Mouse (Mus musculus) adrenal gland, adult 2 months (tissue): ENCODE measurements around the gene Tube1. TPM values are rescaled to one million over a fixed set of nuclear protein-coding genes. Genes with fewer than 3 reads are reported as not detected.

Source experiments
- DNase-seq: peaks from one replicate; pipeline ENCODE4 v3.0.0; 2021
- long read RNA-seq: library from polyadenylated mRNA; stranded (forward); transcript quantifications from one replicate; pipeline ENCODE4 v2.0.0, GENCODE M21; 2021
- polyA plus RNA-seq: library from polyadenylated mRNA; depleted of rRNA; stranded (reverse); fragments of >200 nt; gene quantifications from 2 replicates; pipeline ENCODE4 v1.2.3, GENCODE M21; 2012; rRNA removed
- total RNA-seq, 2 experiments: library from RNA; stranded (reverse); gene quantifications; 2 replicates each; pipeline ENCODE4 v1.2.3; 2021

Gene Tube1
- total RNA-seq (1 to 10 TPM in 1 of 2 experiments, under 1 TPM in 1; 0.72 to 1.0 TPM), polyA plus RNA-seq (0.30 and 1.2 TPM in 2 replicates)
- long read RNA-seq, partial matches to known transcripts, result 0 of 1 reads
- long read RNA-seq, other reads (novel, unspliced or antisense), result 1 of 1 reads

DNA sequence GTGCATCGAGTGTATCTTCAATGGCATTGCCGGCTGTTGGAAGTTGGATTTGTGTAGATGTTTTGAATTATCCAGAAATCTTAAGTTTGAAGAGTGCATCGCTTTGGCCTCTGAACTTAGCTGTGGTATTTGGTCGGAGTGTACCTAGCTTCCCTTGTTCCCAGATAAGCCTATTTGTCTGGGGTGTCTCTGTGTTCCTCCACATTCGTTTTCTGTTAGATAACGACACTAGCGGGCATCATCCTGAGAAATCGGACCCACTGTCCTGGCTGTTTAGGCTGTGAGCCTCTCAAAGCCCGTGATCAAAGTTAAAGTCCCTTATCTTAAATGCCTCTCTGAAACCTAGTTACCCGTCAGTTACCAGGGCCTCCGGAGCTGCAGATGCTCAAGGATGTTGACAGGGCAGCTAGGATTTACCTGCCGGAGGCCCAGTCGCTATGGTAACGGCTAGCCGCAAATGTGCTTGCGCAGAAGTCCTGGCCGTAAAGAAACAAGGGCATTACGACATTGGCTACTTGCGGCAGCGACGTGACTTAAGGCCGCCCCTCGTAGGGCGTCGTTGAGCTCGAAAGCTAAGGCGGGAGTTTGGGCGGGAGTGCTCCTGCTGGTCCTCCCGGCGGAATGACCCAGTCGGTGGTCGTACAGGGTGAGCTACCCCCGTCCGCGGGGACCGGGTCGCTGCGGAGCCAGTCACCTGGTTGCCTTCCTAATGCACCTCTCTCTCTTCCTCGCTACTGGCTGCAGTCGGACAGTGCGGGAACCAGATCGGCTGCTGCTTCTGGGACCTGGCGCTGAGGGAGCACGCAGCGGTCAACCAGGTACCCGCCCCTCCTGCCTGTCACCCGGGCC is at the start of gene Tube1, which contains the start of gene Fam229b:
TSS of gene Tube1 (plus strand) at position 515 of the 849 bp plus-strand sequence.
TSS of gene Fam229b (minus strand) at position 453 of the 849 bp plus-strand sequence.
- peak; percentile 92 for DNase-seq

- DNase-seq, result peak; percentile 22
These were observed 36.8 kb upstream of the Tube1 start for GRCm38 (mm10) chr10:39096981-39097380.

- DNase-seq, result no peak
These were observed 35.0 kb upstream of the Tube1 start for GRCm38 (mm10) chr10:39098746-39099145.

GRCm38 (mm10) chr10:39104803-39105449 is 28.9 kb upstream of the Tube1 start:
- DNase-seq, result no peak

DNA sequence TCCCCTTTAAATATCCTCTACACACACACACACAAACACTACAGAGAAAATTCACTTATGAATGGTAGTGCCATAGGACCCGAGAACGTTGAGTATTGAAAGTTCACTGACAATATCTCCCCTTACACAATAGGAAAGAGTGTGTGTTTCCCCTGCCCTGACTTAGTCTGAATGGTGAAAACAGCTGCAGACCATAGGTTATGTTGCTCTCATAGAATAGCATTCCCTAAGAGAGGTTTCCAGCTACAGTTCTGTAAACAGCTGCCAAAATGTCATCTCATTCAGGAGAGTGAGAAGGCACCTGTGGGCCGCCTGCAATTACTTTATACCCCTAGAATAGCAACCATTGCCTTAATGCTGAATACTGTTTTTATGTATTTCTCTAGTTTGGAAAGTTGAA is 27.4 kb upstream of the Tube1 start:
- no peak for DNase-seq

DNA sequence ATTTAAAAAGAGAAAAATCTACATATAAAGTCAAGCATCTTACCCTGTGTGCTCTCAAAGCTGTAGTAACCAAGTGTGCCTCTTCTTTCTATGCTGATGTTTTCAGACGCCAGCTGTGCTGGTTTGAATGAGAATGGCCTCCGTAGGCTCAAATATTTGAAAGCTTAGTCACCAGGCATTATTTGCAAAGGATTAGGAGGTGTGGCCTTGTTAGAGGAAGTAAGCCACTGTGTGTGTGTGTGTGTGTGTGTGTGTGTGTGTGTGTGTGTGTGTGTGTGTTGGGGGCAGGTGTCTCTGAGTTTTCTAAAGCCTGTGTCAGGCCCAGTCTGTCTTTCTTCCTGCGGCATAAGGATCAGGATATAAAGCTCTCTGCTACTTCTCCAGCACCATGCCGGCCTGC is 26.8 kb upstream of the Tube1 start:
- no peak for DNase-seq

DNA sequence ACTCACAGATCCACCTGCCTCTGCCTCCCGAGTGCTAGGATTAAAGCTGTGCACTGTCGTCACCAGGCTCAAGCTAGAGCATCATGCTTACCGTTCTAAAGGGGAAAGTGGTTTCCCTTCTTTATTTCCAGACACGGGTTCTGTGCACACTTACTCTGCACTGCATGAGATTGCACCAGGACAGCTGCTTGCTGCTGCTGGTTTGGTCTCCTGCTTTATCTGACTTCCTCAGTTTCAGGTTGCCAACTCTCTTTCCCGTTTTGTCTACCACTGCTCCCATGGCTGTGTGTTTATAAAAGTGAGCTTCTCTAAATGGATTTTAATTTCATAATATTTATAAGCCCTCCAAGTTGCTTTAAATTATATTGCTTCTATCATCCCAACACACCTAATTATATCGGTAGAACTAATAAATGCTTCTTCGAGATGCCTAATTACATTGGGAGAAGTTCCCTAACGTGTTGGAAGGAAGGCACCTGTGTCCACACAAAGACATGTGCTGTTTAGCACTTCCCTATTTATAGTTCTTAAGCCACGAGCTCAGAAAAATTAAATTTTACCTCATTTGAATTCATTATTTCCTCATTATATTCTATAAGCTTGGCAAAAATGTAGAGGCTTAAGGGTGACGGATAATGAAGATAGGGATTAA is 24.8 kb upstream of the Tube1 start:
- no peak for DNase-seq

DNA sequence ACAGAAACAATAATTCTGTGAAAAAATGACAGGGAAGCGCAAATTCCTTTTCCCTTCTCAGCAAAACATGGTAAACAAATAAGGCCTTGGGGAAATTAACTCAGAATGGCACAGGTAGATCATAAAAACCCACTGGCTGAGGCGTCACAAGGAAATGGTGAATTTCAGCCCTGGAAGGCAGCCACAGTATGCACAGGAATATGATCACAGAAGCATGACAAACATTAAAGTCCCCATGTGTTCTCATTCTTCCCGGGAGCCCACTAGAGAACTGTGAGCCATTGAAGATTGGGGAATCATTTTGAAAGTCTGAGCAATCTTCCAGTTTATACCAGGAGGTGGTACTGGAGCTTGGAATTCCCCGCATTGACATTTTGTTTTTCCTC is 24.3 kb upstream of the Tube1 start:
- no peak for DNase-seq

DNA sequence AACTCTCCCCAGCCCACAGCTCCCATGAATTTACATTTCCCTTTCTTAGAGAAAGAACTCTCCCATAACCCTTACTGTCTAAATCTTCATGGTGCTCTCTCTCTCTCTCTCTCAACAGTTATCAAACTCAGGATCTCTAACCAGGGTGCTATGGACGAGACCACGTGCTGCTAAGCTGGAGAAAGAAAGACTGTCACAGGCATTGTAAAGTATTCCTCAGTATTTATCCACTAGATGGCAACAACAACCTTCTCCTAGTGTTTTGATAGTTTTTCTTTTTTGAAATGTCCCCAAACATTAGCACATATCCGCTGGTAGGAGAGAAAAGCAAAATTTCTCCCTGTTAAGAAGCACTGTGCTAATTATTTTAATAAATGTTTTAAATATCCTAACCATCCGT is 12.4 kb upstream of the Tube1 start:
- no peak for DNase-seq

GRCm38 (mm10) chr10:39137766-39138165 is 4.0 kb downstream of the Tube1 start:
- DNase-seq, result no peak

DNA sequence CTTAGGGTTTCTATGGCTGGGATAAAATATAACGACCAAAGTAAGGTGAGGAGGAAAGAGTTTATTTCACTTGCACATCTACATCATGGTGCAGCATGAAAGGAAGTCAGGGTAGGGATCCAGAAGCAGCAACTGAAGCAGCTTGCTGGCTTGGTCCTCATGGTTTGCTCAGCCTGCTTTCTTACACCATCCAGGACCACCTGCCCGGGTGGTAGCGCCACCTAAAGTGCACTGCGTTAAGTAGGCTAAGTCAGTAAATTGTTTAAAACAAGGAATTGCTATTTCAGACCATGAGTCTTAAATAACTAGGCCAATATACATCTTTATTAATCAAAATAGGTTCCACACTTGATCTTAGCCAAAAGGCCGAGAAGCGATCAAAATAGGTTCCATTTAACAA is 5.0 kb downstream of the Tube1 start:
- no peak for DNase-seq

- no peak for DNase-seq
These were observed 7.1 kb downstream of the Tube1 start for GRCm38 (mm10) chr10:39140843-39141242.

DNA sequence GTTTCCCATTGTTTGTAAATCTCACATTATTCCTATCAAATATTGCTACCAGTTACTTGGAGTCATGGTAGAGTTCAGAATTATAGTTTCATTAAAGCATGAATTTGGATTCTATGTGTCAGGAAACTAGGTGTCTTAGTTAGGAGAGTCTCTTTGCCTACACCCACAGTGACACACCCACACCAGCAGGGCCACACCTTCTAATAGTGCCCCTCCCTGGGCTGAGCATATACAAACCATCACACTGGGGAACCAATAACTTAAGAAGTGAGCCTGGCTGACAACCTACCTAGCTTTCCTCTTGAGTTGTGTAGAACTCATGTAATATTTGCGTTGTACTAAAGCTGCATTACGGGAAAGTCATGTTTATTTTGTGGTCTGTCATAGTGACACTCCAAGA is 7.6 kb downstream of the Tube1 start:
- DNase-seq, result no peak

DNA sequence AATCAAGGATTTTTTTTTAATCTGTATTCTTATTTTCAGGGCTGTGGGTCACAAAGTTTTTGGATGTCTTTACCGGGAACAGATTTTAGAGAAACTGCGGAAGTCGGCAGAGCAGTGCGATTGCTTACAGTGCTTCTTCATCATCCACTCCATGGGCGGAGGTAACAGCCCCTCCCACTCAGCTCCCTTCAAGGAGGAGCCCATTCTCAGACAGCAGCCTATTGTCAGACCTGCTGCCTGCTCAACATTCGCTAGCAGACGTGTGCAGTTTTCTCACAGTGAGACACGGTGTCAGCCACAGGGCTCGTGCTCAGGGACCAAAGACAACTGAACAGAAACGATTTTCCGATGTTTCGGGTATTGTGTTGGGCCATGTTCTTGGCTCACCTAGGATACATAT is 8.4 kb downstream of the Tube1 start:
- DNase-seq, result no peak

- DNase-seq, result no peak
These were observed 22.9 kb downstream of the Tube1 start for GRCm38 (mm10) chr10:39156719-39157118.

- no peak for DNase-seq
These were observed 23.5 kb downstream of the Tube1 start for GRCm38 (mm10) chr10:39157321-39157720.

GRCm38 (mm10) chr10:39158306-39158705 is 24.5 kb downstream of the Tube1 start:
- no peak for DNase-seq

- no peak for DNase-seq
These were observed 27.6 kb downstream of the Tube1 start for GRCm38 (mm10) chr10:39161406-39161805.

GRCm38 (mm10) chr10:39162666-39163484 is 29.1 kb downstream of the Tube1 start:
- peak; percentile 58 for DNase-seq

DNA sequence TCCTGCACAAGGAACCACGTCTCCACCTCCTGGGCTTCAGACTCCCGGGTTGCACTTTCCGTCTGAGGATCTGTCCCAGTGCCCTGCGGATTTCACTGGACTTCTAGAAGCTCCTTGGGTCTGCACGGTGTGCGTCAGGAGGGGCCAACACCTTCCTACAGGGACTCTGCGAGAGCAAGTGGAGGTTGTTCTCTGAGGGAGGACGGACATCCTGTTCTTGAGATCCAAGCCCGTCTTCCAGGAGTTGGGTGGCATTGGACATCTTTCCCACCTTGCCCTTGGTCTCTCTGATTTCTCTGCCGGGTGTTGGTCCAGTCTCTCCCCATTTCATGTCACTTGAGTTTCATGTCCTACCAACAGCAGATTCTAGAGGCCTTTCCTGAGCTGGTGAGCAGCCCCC is 29.9 kb downstream of the Tube1 start, which contains the start of gene Ccn6:
TSS of gene Ccn6 (minus strand) at position 101 of the 400 bp plus-strand sequence.
- DNase-seq, result no peak

- DNase-seq, result no peak
These were observed 31.9 kb downstream of the Tube1 start for GRCm38 (mm10) chr10:39165632-39166115.
